Mouse (Mus musculus) heart, adult 8-10 months (tissue): ENCODE measurements around the gene Zfp493. TPM values are rescaled to one million over a fixed set of nuclear protein-coding genes. Genes with fewer than 3 reads are reported as not detected.
A peak's percentile ranks its signal among the peaks of the same experiment; 100 is the strongest.
"Not testable (repeated sequence)": the region's sequence is repeated elsewhere in the genome, so short reads cannot be mapped to it uniquely, and the experiment has no call there.

ENCODE experiments used
- DNase-seq: peaks from one replicate; pipeline ENCODE4 v3.0.0; 2022; ENCODE audit warnings: low spot score
- total RNA-seq, 4 experiments: library from RNA; stranded (reverse); gene quantifications; 2 replicates each; pipeline ENCODE4 v1.2.4; 2022

Zfp493 gene
- 1 to 10 TPM in 3 of 4 experiments, under 1 TPM in 1; 1.00 to 2.0 (median 1.5) TPM for total RNA-seq

- peak; percentile 87 for DNase-seq
Observed at GRCm38 (mm10) chr13:67779265-67780221, at the start of gene Zfp493. TSS of gene Zfp493 (plus strand) at chr13:67779693.

- not testable (repeated sequence) for DNase-seq
Observed at GRCm38 (mm10) chr13:67734391-67734790, 45.1 kb upstream of the Zfp493 start.

GRCm38 (mm10) chr13:67742941-67743340 lies 36.6 kb upstream of the Zfp493 start:
- no peak for DNase-seq

- DNase-seq = no peak
Observed at GRCm38 (mm10) chr13:67743896-67744295, 35.6 kb upstream of the Zfp493 start.

GRCm38 (mm10) chr13:67754333-67755306 lies 24.9 kb upstream of the Zfp493 start, which contains the start of gene Zfp85:
TSS of gene Zfp85 (minus strand) at chr13:67755228.
- peak; percentile 75 for DNase-seq

- no peak for DNase-seq
Observed at GRCm38 (mm10) chr13:67755761-67756160, 23.7 kb upstream of the Zfp493 start.

GRCm38 (mm10) chr13:67759966-67760365 lies 19.5 kb upstream of the Zfp493 start:
- DNase-seq = no peak

- DNase-seq = no peak
Observed at GRCm38 (mm10) chr13:67763031-67763768, 16.3 kb upstream of the Zfp493 start.

GRCm38 (mm10) chr13:67791921-67792455 lies 12.5 kb downstream of the Zfp493 start:
- DNase-seq = no peak

GRCm38 (mm10) chr13:67798618-67799017 lies 19.1 kb downstream of the Zfp493 start:
- DNase-seq = no peak

GRCm38 (mm10) chr13:67799151-67799550 lies 19.7 kb downstream of the Zfp493 start:
- not testable (repeated sequence) for DNase-seq

GRCm38 (mm10) chr13:67811651-67812210 lies 32.2 kb downstream of the Zfp493 start:
- DNase-seq = no peak

- DNase-seq = no peak
Observed at GRCm38 (mm10) chr13:67812961-67813709, 33.6 kb downstream of the Zfp493 start.

- peak; percentile 86 for DNase-seq
Observed at GRCm38 (mm10) chr13:67813710-67814660, 34.5 kb downstream of the Zfp493 start, which contains the start of gene Zfp273. TSS of gene Zfp273 (plus strand) at chr13:67813740.

GRCm38 (mm10) chr13:67818636-67819035 lies 39.1 kb downstream of the Zfp493 start:
- DNase-seq = no peak

GRCm38 (mm10) chr13:67830911-67831336 lies 51.4 kb downstream of the Zfp493 start, which contains the start of gene Gm10037:
TSS of gene Gm10037 (plus strand) at chr13:67831106.
- DNase-seq = peak; percentile 48

GRCm38 (mm10) chr13:67833137-67833536 lies 53.6 kb downstream of the Zfp493 start:
- not testable (repeated sequence) for DNase-seq
